Mouse (Mus musculus): ENCODE measurements at regions not wholly inside any gene's neighbourhood (a gene's known extent, or its start where the extent isn't known, plus 50 kb on each side); places are given as distances from the start of the nearest gene placed in this dataset.

DNA sequence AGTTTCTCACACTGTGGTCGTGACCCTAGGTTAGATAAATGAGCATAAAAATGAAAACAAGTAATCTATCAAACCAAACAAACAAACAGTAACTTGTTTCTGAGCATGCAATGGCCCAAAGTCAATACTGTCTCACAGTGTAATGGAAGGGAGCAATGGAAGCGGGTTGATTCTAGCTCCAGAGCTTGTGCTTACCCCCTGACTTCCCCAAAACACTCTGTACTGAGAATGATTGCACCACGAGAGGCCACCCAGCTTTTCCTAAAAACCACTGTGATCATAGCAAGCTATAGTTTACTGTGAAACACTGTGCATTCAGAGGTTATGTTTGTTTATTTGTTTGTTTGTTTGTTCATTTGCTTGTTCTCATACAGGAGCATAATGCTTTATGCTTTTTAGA lies 174.9 kb upstream of the Adgrl4 start:
- no peak for TF ChIP-seq CTCF (IDR thresholded peaks at IDR 0.05)
- no peak for TF ChIP-seq POLR2A (IDR thresholded peaks at IDR 0.05; ENCODE audit: insufficient read depth, low read depth, low read length)

Data from heart, adult 2 months (tissue).